Comparison of ENCODE assay signal across 29 mouse cellular contexts in genomic region chr6:124854647-124855046, GRCm38 (mm10). TPM values are rescaled to one million over a fixed set of nuclear protein-coding genes. Genes with fewer than 3 reads are reported as not detected.
DNase-seq lines count a peak whose midpoint lies in the region; ATAC-seq and TF ChIP-seq lines count a peak whose summit lies in the region.
"Had no signal": no experiment of that assay in that cellular context is flagged by ENCODE, and none has a peak within 500 bp of the region (broad histone marks: within the 10 kb centered on the region; RNA-seq: fewer than 3 reads in every experiment).

No protein-coding gene starts in this region.

- no peak for TF ChIP-seq POLR2A in heart, adult 2 months (IDR thresholded peaks at IDR 0.05; ENCODE audit: insufficient read depth, low read depth, low read length)

- no peak overlapping the region for H3K4me2 ChIP-seq in midbrain, embryonic 13.5 days (replicated peaks)
- H3K4me2 ChIP-seq in midbrain, embryonic 14.5 days (ENCODE audit: low read length): no peak overlapping the region
- H3K4me2 ChIP-seq: heart, embryonic 11.5 days; liver, embryonic 15.5 days; lung, embryonic 14.5 days; neural tube, embryonic 12.5 days; stomach, embryonic 15.5 days had no signal

- 64% methylated on average over 12 of the region's 12 CpGs for WGBS in heart, adult 2 months
- WGBS in midbrain, embryonic 13.5 days: 78% methylated on average over 12 of the region's 12 CpGs
- WGBS in midbrain, embryonic 14.5 days: 77% methylated on average over 12 of the region's 12 CpGs
- WGBS in limb, embryonic 10.5 days: 67% methylated on average over 12 of the region's 12 CpGs

- H3K36me3 ChIP-seq in heart, adult 2 months (ENCODE audit: control insufficient read depth, insufficient read depth, low read length): no peaks in the 10 kb centered on the region
- H3K36me3 ChIP-seq in midbrain, embryonic 13.5 days: peaks cover 8% of the 10 kb centered on the region
- peaks cover 18% of the 10 kb centered on the region; the same call in 1 of the 2 replicates for H3K36me3 ChIP-seq in midbrain, embryonic 14.5 days (ENCODE audit: control insufficient read depth, insufficient read depth, low read length)
- peaks cover 50% of the 10 kb centered on the region for H3K36me3 ChIP-seq in limb, embryonic 10.5 days
- H3K36me3 ChIP-seq: liver, embryonic 15.5 days had no signal

- H3K27ac ChIP-seq in heart, adult 2 months: no peak overlapping the region
- no peak overlapping the region for H3K27ac ChIP-seq in midbrain, embryonic 13.5 days
- H3K27ac ChIP-seq in midbrain, embryonic 14.5 days (replicated peaks; ENCODE audit: low read depth, low read length): no peak overlapping the region
- 0 out of 2 replicates have a peak overlapping the region, but pooled peaks have one; percentile 42 for H3K27ac ChIP-seq in limb, embryonic 10.5 days
- H3K27ac ChIP-seq: left cerebral cortex, adult 2 months; liver, embryonic 15.5 days; neural tube, embryonic 12.5 days; stomach, embryonic 15.5 days had no signal

- no peak for TF ChIP-seq EP300 in heart, adult 2 months (IDR thresholded peaks at IDR 0.05; ENCODE audit: insufficient read depth, low read depth, low read length)

- no peaks in the 10 kb centered on the region for H3K27me3 ChIP-seq in heart, adult 2 months (ENCODE audit: control insufficient read depth, insufficient read depth, low read length)
- H3K27me3 ChIP-seq in midbrain, embryonic 13.5 days: 0 out of 2 replicates have a peak, but pooled peaks cover 6% of the 10 kb centered on the region
- no peaks in the 10 kb centered on the region for H3K27me3 ChIP-seq in midbrain, embryonic 14.5 days (ENCODE audit: control insufficient read depth, insufficient read depth, low read length)
- H3K27me3 ChIP-seq in limb, embryonic 10.5 days (ENCODE audit: low read depth, poor library complexity, severe bottlenecking): peaks cover 22% of the 10 kb centered on the region
- H3K27me3 ChIP-seq: neural tube, embryonic 12.5 days had no signal

- no peak for ATAC-seq in midbrain, embryonic 13.5 days
- ATAC-seq in midbrain, embryonic 14.5 days (ENCODE audit: low FRiP score, low TSS enrichment): no peak
- ATAC-seq: CD4-positive, CD25-positive, alpha-beta regulatory T cell, adult 4 months; hindbrain, embryonic 16.5 days; midbrain, embryonic 16.5 days had no signal

- no peaks in the 10 kb centered on the region for H3K79me2 ChIP-seq in heart, adult 2 months (replicated peaks; ENCODE audit: control insufficient read depth, insufficient read depth, low read length)

- no peak overlapping the region for H3K9ac ChIP-seq in heart, adult 2 months (ENCODE audit: low read depth, low read length)
- 0 out of 2 replicates have a peak overlapping the region, but pooled peaks have one; percentile 3 for H3K9ac ChIP-seq in midbrain, embryonic 13.5 days (replicated peaks)
- no peak overlapping the region for H3K9ac ChIP-seq in midbrain, embryonic 14.5 days (replicated peaks; ENCODE audit: low read length)
- H3K9ac ChIP-seq: liver, embryonic 15.5 days; lung, embryonic 14.5 days; neural tube, embryonic 12.5 days; stomach, embryonic 15.5 days had no signal

- no peaks in the 10 kb centered on the region for H3K9me3 ChIP-seq in midbrain, embryonic 13.5 days
- no peaks in the 10 kb centered on the region for H3K9me3 ChIP-seq in midbrain, embryonic 14.5 days (ENCODE audit: control insufficient read depth, low read length)
- no peaks in the 10 kb centered on the region for H3K9me3 ChIP-seq in limb, embryonic 10.5 days (replicated peaks)
- H3K9me3 ChIP-seq: liver, embryonic 15.5 days; neural tube, embryonic 12.5 days; stomach, embryonic 15.5 days had no signal

- peak; percentile 90 for DNase-seq in heart, adult 11 months
- DNase-seq in heart, adult 2 months: no peak
- no peak for DNase-seq in midbrain, embryonic 14.5 days
- no peak for DNase-seq in limb, embryonic 10.5 days (ENCODE audit: low spot score)
- DNase-seq in gastrocnemius, postnatal 10 days: no peak
- DNase-seq in left cerebral cortex, postnatal 14 days (ENCODE audit: low spot score in 2 of 2): no peak
- DNase-seq: adrenal gland, postnatal 25 days; cerebellum, adult 18-20 months; cerebellum, postnatal 10 days; gastrocnemius, postnatal 14 days; heart, postnatal 10 days; kidney, adult 9 months; lung, embryonic 14.5 days; lung, postnatal 14 days; thymus, postnatal 14 days had no signal

- no peak overlapping the region for H3K4me3 ChIP-seq in heart, adult 2 months
- H3K4me3 ChIP-seq in midbrain, embryonic 13.5 days (replicated peaks): no peak overlapping the region
- H3K4me3 ChIP-seq in midbrain, embryonic 14.5 days (replicated peaks; ENCODE audit: low read depth, low read length): no peak overlapping the region
- H3K4me3 ChIP-seq in limb, embryonic 10.5 days: no peak overlapping the region
- H3K4me3 ChIP-seq: left cerebral cortex, adult 2 months; liver, embryonic 15.5 days; neural tube, embryonic 12.5 days; stomach, embryonic 15.5 days had no signal

- no peak for TF ChIP-seq CTCF in heart, adult 2 months (IDR thresholded peaks at IDR 0.05)

- H3K4me1 ChIP-seq in heart, adult 2 months (ENCODE audit: control insufficient read depth, insufficient read depth, low read length): peaks cover 2% of the 10 kb centered on the region
- H3K4me1 ChIP-seq in midbrain, embryonic 13.5 days (replicated peaks): peaks cover 30% of the 10 kb centered on the region
- H3K4me1 ChIP-seq in midbrain, embryonic 14.5 days (ENCODE audit: control insufficient read depth, insufficient read depth, low read length): peaks cover 12% of the 10 kb centered on the region
- peaks cover 49% of the 10 kb centered on the region for H3K4me1 ChIP-seq in limb, embryonic 10.5 days

- intact Hi-C loops in heart, adult 2 months (cut with DNase I): loop anchor here (5.0 kb wide), 1 partner anchor 158 kb away; no protein-coding TSS in a partner anchor
- intact Hi-C loops in left cerebral cortex, postnatal 14 days (cut with DNase I): no loop called here

RNA-seq across cellular contexts. Expression of gene P3h3, which starts 2.9 kb away (rescaled TPM):
- total RNA-seq in heart, adult 2 months (2021): 10 to 100 TPM in 1 of 2 experiments, 1 to 10 TPM in 1; 6.9 to 10.6 TPM
- 15.5 and 16.2 TPM in 2 replicates for polyA plus RNA-seq in heart, adult 2 months (2012; rRNA removed)
- 12.3 and 17.0 TPM in 2 replicates for polyA plus RNA-seq in midbrain, embryonic 13.5 days (2015; fragmentation: Nextera tagmentation; extraction: Ambion mirVana)
- 13.9 and 15.7 TPM in 2 replicates for polyA plus RNA-seq in midbrain, embryonic 14.5 days (2014; fragmentation: Nextera tagmentation; extraction: Ambion mirVana)
- 17.3 and 26.8 TPM in 2 replicates for polyA plus RNA-seq in limb, embryonic 10.5 days (2016; fragmentation: Nextera tagmentation; extraction: Ambion mirVana)
- total RNA-seq in gastrocnemius, postnatal 10 days (2021): 10 to 100 TPM; 33.3 to 41.5 TPM
- total RNA-seq in left cerebral cortex, postnatal 14 days (2021): 10 to 100 TPM; 25.9 to 32.9 TPM

RNA-seq across cellular contexts. Expression of gene Gpr162, which starts 9.1 kb away (rescaled TPM):
- total RNA-seq in heart, adult 2 months (2021): under 1 TPM; 0.41 to 0.44 TPM
- 1.0 and 1.4 TPM in 2 replicates for polyA plus RNA-seq in heart, adult 2 months (2012; rRNA removed)
- 19.2 and 22.9 TPM in 2 replicates for polyA plus RNA-seq in midbrain, embryonic 13.5 days (2015; fragmentation: Nextera tagmentation; extraction: Ambion mirVana)
- polyA plus RNA-seq in midbrain, embryonic 14.5 days (2014; fragmentation: Nextera tagmentation; extraction: Ambion mirVana): 14.7 and 34.9 TPM in 2 replicates
- polyA plus RNA-seq in limb, embryonic 10.5 days (2016; fragmentation: Nextera tagmentation; extraction: Ambion mirVana): 0.59 and 1.2 TPM in 2 replicates
- 1 to 10 TPM in 1 of 2 experiments, under 1 TPM in 1; 0.38 to 1.1 TPM for total RNA-seq in gastrocnemius, postnatal 10 days (2021)
- 100 to 1,000 TPM; 220 to 231 TPM for total RNA-seq in left cerebral cortex, postnatal 14 days (2021)
- polyA plus RNA-seq: CD4-positive, CD25-positive, alpha-beta regulatory T cell, adult 4 months had no signal

RNA-seq across cellular contexts. Expression of gene Gnb3, which starts 14.6 kb away (rescaled TPM):
- 10 to 100 TPM in 1 of 2 experiments, 1 to 10 TPM in 1; 6.1 to 10.9 TPM for total RNA-seq in heart, adult 2 months (2021)
- polyA plus RNA-seq in heart, adult 2 months (2012; rRNA removed): 6.9 and 14.0 TPM in 2 replicates
- 5.1 and 7.5 TPM in 2 replicates for polyA plus RNA-seq in midbrain, embryonic 13.5 days (2015; fragmentation: Nextera tagmentation; extraction: Ambion mirVana)
- 1.7 and 4.5 TPM in 2 replicates for polyA plus RNA-seq in midbrain, embryonic 14.5 days (2014; fragmentation: Nextera tagmentation; extraction: Ambion mirVana)
- 0.34 and 0.35 TPM in 2 replicates for polyA plus RNA-seq in limb, embryonic 10.5 days (2016; fragmentation: Nextera tagmentation; extraction: Ambion mirVana)
- total RNA-seq in gastrocnemius, postnatal 10 days (2021): 1 to 10 TPM; 8.4 to 9.4 TPM
- not detected for total RNA-seq in left cerebral cortex, postnatal 14 days (2021)
- total RNA-seq: common myeloid progenitor, adult 5-6 weeks; granulocyte monocyte progenitor cell, adult 5-6 weeks; hematopoietic stem cell, adult 5-6 weeks; layer of hippocampus, adult 18-20 months; left cerebral cortex, adult 2 months; liver, adult 2 months had no signal
- polyA plus RNA-seq: CD4-positive, CD25-positive, alpha-beta regulatory T cell, adult 4 months; liver, adult 2 months had no signal

RNA-seq across cellular contexts. Expression of gene Cdca3, which starts 25.3 kb away (rescaled TPM):
- under 1 TPM; 0.32 to 0.70 TPM for total RNA-seq in heart, adult 2 months (2021)
- 0.72 and 1.9 TPM in 2 replicates for polyA plus RNA-seq in heart, adult 2 months (2012; rRNA removed)
- 82.7 and 89.5 TPM in 2 replicates for polyA plus RNA-seq in midbrain, embryonic 13.5 days (2015; fragmentation: Nextera tagmentation; extraction: Ambion mirVana)
- polyA plus RNA-seq in midbrain, embryonic 14.5 days (2014; fragmentation: Nextera tagmentation; extraction: Ambion mirVana): 25.0 and 43.7 TPM in 2 replicates
- 243 and 250 TPM in 2 replicates for polyA plus RNA-seq in limb, embryonic 10.5 days (2016; fragmentation: Nextera tagmentation; extraction: Ambion mirVana)
- 10 to 100 TPM; 13.5 to 14.3 TPM for total RNA-seq in gastrocnemius, postnatal 10 days (2021)
- 1 to 10 TPM; 1.6 to 1.7 TPM for total RNA-seq in left cerebral cortex, postnatal 14 days (2021)

RNA-seq across cellular contexts. Expression of gene Usp5, which starts 25.4 kb away (rescaled TPM):
- total RNA-seq in heart, adult 2 months (2021): 10 to 100 TPM; 68.4 to 72.3 TPM
- 51.0 and 74.9 TPM in 2 replicates for polyA plus RNA-seq in heart, adult 2 months (2012; rRNA removed)
- polyA plus RNA-seq in midbrain, embryonic 13.5 days (2015; fragmentation: Nextera tagmentation; extraction: Ambion mirVana): 202 and 204 TPM in 2 replicates
- polyA plus RNA-seq in midbrain, embryonic 14.5 days (2014; fragmentation: Nextera tagmentation; extraction: Ambion mirVana): 184 and 191 TPM in 2 replicates
- polyA plus RNA-seq in limb, embryonic 10.5 days (2016; fragmentation: Nextera tagmentation; extraction: Ambion mirVana): 200 and 209 TPM in 2 replicates
- 10 to 100 TPM; 66.2 to 66.4 TPM for total RNA-seq in gastrocnemius, postnatal 10 days (2021)
- 100 to 1,000 TPM; 178 to 184 TPM for total RNA-seq in left cerebral cortex, postnatal 14 days (2021)
